11 mouse cellular contexts compared by ENCODE assay signal in genomic region chr2:112721217-112721616, GRCm38 (mm10).
"Had no signal": no experiment of that assay in that cellular context is flagged by ENCODE, and none has a peak within 500 bp of the region (broad histone marks: within the 10 kb centered on the region; RNA-seq: fewer than 3 reads in every experiment).

No protein-coding gene starts in this region.

- H3K4me1 ChIP-seq: limb, embryonic 12.5 days; liver, embryonic 13.5 days; lung, embryonic 15.5 days had no signal

- H3K9me3 ChIP-seq: limb, embryonic 12.5 days; liver, embryonic 13.5 days; lung, embryonic 15.5 days had no signal

- DNase-seq: kidney, adult 18-20 months; kidney, postnatal 10 days; kidney, postnatal 4 days; liver; liver, embryonic 13.5 days; liver, postnatal 0 days; thymus, postnatal 14 days had no signal

- H3K4me3 ChIP-seq: layer of hippocampus, adult 2 months; limb, embryonic 12.5 days; liver, embryonic 13.5 days; lung, embryonic 15.5 days had no signal

- H3K27me3 ChIP-seq: limb, embryonic 12.5 days; liver, embryonic 13.5 days; lung, embryonic 15.5 days had no signal

- H3K27ac ChIP-seq: layer of hippocampus, adult 2 months; limb, embryonic 12.5 days; liver, embryonic 13.5 days; lung, embryonic 15.5 days; stomach, postnatal 0 days had no signal

- H3K4me2 ChIP-seq: limb, embryonic 12.5 days; liver, embryonic 13.5 days; lung, embryonic 15.5 days had no signal

- H3K9ac ChIP-seq: limb, embryonic 12.5 days; liver, embryonic 13.5 days; liver, postnatal 0 days; lung, embryonic 15.5 days had no signal

- H3K36me3 ChIP-seq: limb, embryonic 12.5 days; liver, embryonic 13.5 days; lung, embryonic 15.5 days had no signal

- ATAC-seq: liver, postnatal 0 days had no signal
